Mouse (Mus musculus) retina, postnatal 1 day (tissue): ENCODE results near the gene Adamts2.
A peak's percentile ranks its signal among the peaks of the same experiment; 100 is the strongest.

Experiments used
- DNase-seq: peaks from one replicate; pipeline ENCODE4 v3.0.0-alpha.2; 2012

Adamts2 gene

DNA sequence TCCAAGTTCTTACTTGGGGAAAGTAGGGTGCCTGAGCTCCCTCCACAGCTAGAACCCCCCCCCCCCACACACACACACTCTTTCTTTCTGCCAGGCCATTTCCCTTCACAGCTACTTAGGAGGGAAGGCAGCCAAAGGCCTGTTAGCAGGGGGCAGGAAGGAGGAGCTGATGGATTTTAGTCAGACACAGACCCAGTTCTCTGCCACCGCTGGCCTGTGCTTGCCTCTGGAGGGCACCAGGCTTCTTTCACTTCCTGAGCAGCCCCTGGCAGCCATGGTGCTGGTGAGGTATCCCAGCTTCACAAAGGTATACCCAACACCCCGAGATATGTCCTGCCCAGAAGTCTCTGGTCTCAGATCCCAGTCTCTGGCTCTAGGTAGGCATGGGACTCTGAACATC, 22.4 kb downstream of the Adamts2 start:
- DNase-seq = no peak

DNA sequence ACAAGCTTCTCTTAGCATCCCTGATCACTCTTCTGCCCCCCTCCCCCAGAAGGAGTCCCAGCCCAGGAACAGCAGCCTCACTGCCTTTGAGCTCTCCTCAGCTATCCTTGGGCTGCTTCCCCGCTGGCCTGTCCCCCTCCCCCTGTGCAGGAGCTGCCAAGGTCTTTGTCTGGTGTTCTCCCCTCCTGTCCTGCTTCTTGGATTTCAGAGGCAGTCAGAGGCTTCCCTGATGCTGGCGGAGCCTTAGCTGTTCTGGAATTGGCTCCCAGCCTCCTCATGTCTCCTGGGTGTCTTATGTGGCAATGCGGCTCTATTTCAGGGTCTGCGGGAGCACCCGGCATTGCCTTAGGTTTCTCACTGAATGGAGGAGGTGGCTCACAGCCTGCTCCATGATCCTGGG, 22.8 kb downstream of the Adamts2 start:
- DNase-seq = no peak

DNA sequence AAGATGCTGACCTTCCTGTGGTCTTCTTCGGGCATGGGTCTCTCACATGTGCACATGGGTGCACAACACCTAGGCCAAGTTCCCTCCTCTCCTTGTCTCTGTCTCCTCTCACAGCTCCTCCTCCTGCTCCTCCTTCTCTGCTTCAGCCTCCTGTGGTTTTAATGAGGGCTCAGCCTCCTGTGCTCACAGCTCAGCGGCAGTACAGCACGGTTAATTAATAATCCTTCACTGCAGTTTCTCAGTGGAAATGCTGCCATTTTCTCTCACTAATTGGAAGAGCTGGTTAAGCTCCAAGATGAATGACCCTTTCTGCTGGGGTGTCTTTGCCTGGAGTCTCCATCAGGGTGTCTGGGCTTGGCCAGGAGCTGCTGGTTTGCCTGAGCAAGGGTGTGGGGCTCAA, 27.0 kb downstream of the Adamts2 start:
- peak; percentile 52 for DNase-seq

DNA sequence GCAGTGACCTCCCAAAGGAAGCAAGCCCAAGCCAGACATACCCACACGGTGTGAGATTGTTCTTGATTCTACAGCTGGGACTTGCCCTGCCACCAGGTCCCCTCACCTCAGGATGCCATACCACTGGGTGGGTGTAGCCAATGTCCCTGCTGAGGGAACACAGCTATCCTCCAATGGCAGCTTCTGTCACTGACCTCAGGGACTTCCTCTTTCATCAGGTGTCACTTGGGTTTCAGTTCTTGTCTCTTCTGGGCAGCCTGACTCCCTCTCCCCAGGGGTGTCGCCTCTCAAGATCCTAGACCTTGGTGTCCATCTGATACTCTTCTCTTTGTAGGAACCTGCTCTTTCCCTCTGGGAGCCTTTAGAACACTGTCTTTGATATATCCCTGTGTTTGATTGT, 28.6 kb downstream of the Adamts2 start:
- no peak for DNase-seq

DNA sequence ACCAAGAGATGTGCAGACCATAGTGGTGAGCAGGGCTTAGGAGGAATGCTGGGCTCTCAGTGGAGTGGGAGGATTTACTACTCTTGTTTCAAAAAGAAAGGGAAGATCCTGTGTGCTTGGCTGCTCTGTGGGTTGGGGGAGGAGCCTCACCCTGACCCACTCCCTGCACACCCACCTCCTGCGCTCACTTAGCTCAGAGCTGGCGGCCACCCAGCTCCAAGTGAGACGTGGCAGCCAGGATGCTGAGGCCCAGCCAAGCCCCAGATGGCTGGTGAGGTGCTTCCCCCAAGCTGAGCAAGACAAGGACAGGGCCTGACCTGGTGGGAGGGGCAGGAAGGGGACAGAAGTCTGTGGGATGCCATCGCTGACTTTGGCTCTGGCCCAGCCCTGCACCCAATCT, 30.4 kb downstream of the Adamts2 start:
- DNase-seq = peak; percentile 29

DNA sequence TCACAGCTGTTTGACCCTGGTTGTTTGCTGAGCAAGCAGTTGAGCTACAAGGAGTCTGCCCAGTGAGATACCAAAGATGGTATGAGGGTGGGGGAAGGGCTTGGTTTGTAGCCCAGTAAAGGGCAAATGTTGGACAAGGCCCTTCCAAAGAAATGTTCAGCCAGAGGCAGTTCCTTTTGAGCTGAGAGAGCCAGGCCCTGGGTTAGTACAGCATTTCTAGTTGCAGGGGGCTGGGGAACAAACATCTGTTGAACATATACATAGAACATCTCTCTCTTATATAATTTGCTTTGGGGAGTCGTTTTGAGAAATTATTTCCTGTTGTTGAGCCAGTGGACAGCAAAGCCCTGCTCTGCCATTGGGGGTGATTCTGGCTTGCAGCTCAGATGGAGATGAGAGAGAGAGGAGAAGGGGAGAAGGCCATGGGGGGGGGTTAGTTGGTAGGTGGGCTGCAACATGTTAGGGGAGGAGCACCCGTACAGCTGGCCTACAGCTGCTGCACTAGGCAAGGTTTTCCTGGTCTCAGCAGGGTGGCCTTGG, 33.2 kb downstream of the Adamts2 start:
- DNase-seq = no peak

DNA sequence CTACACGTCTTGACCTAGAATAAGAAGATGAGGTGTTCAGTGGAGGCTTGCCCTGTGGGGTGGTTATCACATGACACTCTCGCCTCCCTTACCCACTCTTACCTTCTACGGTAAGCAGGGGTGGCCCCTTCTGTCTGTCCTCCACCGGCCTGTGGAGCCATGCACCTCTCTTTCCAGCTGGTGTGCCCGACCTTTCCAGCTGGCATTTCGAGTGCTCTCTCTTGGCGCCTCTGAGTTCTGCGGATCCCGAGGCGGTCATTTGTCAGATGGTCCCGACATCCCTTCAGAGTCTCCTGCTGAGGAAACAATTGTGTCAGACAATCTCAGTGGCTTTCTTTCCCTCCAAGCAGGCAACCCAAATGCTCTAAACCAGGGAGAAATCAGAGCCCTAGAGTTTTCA, 35.1 kb downstream of the Adamts2 start:
- no peak for DNase-seq

DNA sequence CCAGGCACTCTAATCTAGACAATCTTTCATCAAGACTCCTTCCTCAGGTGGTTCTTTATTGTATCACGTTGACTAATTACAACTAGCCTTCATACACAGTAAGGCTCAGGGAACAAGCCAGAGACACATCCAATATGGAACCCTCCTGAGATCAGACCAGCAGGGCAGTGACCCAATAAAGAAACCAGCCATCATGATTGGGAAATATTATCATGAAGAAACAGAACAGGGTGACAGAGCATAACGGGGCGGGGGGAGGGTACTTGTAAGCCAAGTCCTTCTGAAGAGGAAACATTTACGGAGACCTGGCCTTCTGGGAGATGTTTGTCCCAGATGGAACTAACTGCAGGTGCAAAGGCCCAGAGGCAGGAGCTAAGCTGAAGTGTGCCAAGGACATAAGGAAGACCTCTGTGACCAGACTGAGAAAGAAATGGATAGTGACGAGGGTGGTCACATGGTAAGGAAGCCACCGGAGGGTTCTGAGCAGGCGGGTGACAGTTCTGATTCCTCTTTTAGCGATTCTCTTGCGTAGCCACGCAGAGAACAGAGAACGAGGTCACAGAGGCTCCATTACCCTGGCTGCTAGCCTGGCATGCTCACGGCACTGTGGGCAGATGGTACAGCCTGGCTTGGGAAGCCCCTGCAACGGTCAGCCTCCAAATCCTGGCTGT, 36.4 kb downstream of the Adamts2 start:
- no peak for DNase-seq

DNA sequence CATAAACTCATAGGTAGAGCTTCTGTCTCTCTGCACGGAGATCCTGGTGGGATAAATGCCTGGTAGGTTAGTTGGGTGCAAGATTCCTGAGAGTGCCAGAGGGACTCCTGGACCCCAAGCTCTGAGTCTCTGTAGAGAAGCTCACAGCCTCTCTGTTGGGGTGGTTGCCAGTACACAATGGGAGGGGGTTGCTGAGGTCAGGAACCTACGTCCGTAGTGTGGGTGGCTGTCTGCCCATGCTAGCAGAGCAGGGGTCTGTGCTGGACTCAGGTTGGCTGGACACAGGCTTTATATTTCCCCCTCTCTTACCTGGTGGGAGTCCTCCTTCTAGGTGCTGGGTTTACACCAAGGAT, 37.0 kb downstream of the Adamts2 start:
- no peak for DNase-seq

DNA sequence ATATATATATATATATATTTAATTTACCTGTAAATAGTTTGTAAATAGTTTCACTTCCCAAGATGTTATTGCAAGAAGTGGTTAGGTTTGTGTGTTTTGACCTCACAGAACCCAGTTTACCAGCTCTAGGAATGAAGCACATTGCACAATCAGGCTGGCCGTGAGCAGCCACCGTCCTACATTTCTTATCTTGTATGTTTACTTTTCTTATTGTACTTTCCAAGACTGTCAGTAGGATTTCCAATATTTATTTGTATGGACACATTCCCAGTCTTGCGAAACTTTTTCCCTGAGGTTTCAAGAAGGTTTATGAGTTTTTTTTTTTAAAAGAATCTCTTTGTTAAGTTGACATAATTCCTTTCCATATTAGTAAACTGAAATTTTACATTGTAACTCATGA, 40.7 kb downstream of the Adamts2 start:
- no peak for DNase-seq

DNA sequence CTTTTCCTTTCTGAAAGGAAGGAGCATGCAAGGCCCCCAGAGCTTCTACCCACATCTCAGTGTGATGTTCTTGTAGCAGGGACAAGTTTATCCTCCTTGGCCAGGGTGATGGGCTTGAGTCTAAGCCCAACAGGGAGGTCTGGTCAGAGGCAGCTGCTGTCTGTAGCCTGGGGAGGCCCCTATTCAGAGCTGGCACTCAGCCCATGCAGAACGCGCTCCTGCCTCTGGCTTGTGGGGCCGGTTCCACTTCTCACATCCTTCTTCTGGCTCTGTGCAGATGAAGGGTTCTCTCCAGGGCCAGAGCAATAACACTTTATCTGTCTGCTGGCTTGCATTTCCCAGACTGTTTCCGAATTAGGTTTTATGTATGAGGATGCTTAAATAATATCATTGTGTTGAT, 44.3 kb downstream of the Adamts2 start:
- no peak for DNase-seq

DNA sequence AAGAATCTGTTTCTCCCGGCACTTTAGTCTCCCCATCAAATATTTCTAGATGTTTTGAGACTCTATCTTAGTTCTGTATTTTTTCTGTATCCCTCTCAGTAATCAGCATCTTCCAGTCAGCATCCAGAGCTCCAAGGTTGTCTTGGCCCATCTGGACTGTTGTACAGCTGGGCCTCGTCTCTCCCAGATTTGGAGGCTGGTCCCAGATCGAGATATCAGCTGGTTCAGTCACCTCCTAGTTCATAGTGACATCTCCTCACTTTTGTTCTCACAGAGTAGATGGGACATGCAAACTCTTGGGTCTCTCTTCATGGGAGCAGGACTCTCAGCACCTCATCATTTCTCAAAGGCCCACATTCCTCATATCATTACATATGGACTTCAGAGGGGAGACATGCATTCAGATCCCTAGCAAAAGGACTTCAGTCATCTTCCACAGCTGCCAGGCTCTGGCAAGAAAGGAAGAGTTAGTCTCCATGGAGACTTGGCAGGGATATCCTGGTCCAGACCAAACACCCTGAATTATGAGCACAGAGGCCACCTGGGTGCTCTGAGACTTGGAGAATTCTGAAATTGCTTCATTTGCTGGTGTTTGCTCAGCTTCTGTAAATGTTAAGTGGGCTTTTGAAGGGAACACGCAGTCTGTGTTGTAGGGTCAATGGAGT, 46.4 kb downstream of the Adamts2 start:
- DNase-seq = no peak

DNA sequence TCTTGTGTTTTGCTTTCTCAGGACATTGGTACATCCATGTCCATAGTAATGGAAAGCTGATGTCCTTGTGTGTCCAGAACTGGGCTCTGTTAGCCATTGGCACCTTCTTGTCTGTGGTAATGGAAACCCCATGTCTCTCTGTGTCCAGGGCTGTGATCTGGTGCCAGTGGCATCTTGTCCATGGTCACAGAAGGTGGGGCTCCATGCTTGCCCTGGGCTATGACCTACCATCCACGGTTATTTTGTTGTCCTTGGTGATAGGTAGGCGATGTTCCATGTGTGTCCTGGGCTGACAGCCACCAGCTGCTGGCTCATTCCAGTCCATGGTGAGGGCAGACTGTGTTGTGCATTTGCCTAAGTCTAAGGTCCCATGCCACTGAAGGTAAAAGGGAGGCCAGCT, 48.2 kb downstream of the Adamts2 start:
- DNase-seq = no peak

DNA sequence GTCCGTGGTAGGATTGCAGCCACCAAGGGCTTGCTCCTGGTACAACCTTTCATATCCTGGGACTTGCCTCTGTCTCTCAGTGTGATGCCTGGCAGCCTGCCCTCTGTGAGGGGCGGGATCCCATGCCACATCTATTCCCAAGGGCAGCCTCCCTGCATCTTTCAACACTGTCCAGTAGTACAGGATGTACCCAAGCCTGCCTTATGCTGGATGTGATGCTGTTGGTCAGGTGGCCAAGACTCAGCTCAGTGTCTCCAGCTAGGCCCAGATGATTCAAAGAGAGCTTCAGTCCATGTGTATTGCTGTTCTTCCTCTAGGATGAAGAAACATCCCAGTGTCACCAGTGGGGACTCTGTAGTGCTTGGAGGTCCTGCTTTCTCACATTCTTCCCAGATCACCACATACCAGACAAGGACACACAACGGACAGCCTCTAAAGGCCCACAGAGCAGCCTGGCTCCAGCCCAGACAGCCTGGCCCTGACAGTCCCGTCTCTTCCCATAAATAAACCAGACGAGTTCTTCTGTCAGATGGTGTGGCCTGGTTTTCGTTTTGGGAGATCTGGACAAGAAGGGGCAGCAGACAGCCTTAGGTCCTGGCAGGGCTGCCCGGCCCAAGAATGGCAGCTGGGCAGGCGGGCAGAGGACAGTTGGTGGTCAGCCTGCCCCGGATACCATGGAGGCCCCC, 52.0 kb downstream of the Adamts2 start:
- DNase-seq = no peak

DNA sequence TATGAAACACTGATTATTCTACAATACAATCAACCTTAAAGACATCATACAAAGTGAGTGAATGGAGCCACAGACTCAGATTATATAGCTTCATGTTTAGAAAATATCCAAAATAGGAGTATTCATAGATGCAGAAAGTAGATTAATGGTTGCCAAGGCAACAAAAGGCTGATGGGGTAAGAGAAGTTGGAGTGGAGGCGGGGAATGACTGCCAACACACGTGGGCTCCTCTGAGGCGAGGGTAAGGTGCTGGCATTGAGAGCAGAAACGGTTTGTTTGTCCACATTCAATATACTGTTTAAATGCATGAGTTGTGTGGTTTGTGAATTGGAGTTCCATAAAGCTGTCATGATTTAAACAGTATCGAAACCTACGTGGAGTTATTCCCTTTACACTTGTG, 56.9 kb downstream of the Adamts2 start:
- no peak for DNase-seq

DNA sequence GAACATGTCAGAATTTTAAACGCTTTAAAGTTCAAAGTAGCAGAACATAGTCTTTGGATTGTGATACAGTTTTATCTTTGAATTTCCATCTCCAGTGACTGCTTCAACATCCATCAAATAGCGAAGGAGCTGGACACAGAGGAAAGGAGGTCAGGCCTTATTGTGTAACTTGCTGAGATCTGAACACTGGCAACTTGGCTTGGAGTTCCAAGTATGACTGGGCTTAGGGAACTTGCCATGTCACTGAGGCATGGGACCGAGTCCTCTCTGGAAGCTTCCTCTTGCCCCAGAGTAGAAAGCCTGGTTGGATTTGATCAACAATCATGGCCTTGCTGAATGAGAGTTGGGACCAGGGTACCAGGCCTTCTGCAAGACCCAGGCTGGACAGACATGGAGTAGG, 60.3 kb downstream of the Adamts2 start:
- DNase-seq = no peak

DNA sequence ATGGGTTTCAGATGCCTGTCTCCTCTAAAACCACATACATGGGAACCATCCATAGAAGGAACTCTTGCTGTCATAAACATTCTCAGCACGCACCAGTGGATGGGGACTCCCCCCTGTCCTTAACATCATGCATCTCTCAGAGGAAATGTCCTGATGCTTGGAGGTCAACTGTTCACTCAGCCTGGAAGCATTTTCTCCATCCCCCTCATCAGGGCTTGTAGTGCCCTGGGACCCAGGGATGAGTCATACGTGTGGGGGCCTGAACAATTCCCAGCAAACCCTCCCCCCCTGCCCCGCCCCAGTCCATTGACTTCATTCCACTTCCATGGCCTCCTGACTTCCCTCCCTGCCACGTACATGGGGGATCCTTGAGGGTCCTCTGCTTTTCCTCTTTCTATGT, 62.9 kb downstream of the Adamts2 start:
- no peak for DNase-seq

DNA sequence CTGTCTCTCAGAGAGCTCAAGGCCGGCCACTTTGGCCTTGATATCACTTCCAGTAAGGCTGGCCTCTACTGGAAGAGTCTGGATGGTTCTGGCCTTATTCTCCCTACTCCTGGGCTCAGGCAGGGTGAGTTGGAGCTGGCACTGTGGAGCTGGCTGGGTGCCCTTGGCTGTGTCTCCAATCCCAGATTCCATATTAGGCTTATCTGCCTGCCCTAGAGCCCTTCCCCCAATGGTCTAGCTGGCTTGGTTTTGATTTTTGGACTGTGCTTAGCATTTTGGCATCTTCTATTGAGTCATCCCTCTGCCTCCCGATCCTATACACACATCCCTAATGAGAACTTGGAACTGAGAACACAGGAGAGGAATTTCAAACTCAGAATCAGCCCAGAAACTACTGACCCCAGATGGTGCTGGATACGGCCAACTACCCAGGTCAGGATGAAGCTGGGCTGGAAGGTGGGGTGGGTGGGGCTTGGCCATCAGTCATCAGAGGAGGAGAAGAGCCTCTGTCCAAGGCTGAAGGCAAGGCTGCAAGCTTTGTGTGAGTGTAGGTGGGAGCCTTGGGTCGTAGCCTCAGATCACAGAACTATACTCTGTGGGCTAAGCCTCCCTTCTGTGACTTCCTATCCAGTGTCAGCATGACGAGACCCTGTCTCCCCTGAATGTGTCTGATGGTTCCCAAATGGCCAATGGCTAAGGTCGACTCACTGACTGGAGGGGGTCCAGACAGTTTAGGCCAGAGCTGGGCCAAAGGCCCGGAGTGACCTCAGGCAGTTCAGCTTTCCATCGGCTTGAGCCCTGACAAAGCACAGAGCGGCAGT, 67.9 kb downstream of the Adamts2 start:
- no peak for DNase-seq

DNA sequence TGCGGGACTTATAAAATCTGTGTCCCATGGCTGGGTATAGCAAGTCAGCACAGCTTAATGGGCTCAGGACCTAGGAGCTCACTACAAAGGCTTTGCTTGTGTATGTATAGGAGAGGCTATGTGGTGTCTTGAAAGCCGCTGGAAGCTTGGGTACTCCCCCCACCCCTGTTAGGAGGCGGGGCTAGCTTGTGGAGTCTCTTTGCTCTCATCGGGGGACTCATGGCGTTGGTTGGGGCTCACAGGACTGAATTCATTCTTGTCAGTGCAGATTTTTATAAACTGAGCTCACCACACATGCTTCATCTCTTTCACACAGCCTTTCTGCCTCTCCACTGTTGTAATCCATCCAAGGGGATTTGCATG, 68.5 kb downstream of the Adamts2 start:
- no peak for DNase-seq

DNA sequence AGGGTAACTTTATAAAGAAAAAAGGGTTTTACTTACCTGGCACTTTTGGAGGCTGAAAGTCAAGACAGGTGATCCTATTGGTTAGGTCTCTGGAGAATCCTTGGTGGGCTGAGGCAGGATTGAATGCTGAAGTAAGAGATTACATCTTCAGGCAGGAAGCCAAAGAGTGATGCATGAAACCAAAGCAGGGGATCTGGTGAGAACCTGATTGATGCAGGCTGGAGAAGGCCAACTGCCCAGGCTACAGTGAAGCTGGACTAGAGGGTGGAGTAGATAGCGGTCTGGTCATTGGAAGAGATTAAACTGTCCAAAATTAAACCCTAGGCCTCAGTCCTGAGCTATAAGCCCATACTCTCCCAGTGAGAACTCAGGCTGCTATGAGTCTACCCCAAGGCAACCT, 69.0 kb downstream of the Adamts2 start:
- DNase-seq = no peak

DNA sequence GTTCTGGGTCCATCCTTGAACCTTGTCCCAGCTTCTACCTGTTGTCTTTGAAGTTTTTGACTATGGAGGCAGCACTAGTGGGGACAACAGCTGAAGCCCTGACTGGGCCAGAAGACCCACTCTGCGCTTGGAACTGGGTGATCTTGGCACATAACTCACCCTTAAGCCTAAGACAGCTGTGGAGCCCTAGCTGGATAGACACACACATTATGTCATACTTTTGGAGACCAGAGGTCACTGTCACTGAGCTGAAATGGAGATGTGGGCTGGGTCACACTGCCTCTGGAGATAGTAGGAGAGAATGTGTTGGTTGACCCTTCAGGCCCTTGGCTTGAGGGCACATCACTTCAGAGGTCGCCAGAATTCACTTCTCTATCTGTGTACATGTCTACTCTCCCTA, 69.5 kb downstream of the Adamts2 start:
- DNase-seq = no peak

DNA sequence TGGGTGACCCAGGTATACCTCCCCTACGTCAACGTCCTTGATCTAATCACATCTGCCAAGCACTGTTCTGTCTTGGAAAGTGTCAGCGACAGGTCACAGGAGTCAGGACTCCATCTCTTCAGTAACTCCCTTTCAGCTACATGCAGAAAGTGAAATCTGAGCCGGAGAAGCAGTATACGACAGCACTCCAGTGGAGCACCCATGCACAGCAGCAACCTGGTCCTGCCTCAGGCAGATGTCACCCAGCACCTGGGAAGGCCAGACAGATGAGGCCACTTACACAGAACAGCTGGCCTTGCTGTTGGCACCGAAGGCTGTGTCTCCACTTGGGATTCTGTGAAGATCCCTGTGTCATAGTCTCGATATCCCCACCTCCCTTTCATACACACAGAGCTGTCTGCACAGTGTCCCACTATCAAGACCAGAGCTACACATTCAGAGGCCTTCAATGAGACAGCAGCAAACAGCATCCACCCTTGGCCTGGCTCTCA, 70.0 kb downstream of the Adamts2 start:
- no peak for DNase-seq

DNA sequence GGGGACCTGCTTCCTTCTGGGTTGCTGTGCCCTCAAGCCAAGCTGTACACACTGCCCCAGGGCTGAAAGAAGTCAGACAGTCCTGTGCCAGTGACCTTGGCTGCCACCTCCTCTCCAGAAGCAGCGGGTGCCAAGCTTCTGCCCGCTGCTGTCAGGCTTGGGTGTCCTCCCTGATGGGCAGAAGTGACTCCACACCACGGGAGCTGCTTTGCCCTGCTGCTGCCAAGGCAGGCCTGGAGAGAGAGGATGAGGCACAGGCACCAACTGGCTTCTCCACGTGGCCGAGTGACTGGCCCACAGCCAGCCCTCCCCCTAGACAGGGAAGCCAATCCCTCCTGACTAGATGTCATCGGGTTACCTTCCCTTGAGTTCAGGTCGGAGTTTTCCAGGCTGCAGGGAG, 71.0 kb downstream of the Adamts2 start:
- no peak for DNase-seq
